Mouse (Mus musculus) liver, postnatal 0 days (tissue): ENCODE results near the gene Coro2b. TPM values are rescaled to one million over a fixed set of nuclear protein-coding genes. Genes with fewer than 3 reads are reported as not detected.

Experiments
- ATAC-seq: fragments of 200-750 bp; cut with Nextera tagmentation; 2 replicates; pipeline ENCODE4 v1.8.0; 2017; ENCODE audit warnings: mild to moderate bottlenecking, moderate library complexity
- DNase-seq: peaks from one replicate; pipeline ENCODE4 v3.0.0-alpha.2; 2016
- H3K27ac ChIP-seq: fragments of 300-500 bp; sonication (generic); 2 replicates; pipeline ENCODE4 v1.5.1; 2014; ENCODE audit warnings: antibody characterized with exemption, moderate library complexity, mild to moderate bottlenecking, low read depth
- H3K27me3 ChIP-seq: fragments of 300-500 bp; sonication (generic); 2 replicates; pipeline ENCODE4 v1.6.1; 2014; ENCODE audit warnings: low read length, control low read depth, mixed read lengths; ENCODE audit not compliant: insufficient read depth
- H3K36me3 ChIP-seq: fragments of 300-500 bp; sonication (generic); replicated peaks from 2 replicates; pipeline ENCODE4 v1.6.1; 2014; ENCODE audit warnings: mild to moderate bottlenecking, control low read depth, low read length, moderate library complexity, mixed read lengths; ENCODE audit not compliant: insufficient read depth
- H3K4me1 ChIP-seq: fragments of 300-500 bp; sonication (generic); 2 replicates; pipeline ENCODE4 v1.6.1; 2014; ENCODE audit warnings: antibody characterized with exemption, mild to moderate bottlenecking, control low read depth; ENCODE audit not compliant: insufficient read depth
- H3K4me2 ChIP-seq: fragments of 300-500 bp; sonication (generic); 2 replicates; pipeline ENCODE4 v1.6.1; 2014; ENCODE audit warnings: low read depth, mild to moderate bottlenecking, low read length, moderate library complexity, mixed read lengths
- H3K4me3 ChIP-seq: fragments of 300-500 bp; sonication (generic); 2 replicates; pipeline ENCODE4 v1.5.1; 2014; ENCODE audit warnings: low read depth, low read length
- H3K9ac ChIP-seq: fragments of 300-500 bp; sonication (generic); replicated peaks from 2 replicates; pipeline ENCODE4 v1.6.1; 2014; ENCODE audit warnings: mild to moderate bottlenecking, moderate library complexity
- H3K9me3 ChIP-seq: fragments of 300-500 bp; sonication (generic); 2 replicates; pipeline ENCODE4 v1.6.1; 2016; ENCODE audit warnings: mild to moderate bottlenecking, control low read depth, low read length, mixed read lengths
- CTCF ChIP-seq: sonication (generic); IDR thresholded peaks from 2 replicates; pipeline ENCODE4 v1.5.1; 2016; ENCODE audit warnings: antibody characterized with exemption, low read depth
- EP300 ChIP-seq: IDR thresholded peaks from 2 replicates; pipeline ENCODE4 v1.6.1; 2016; ENCODE audit warnings: antibody characterized with exemption, low read depth, mild to moderate bottlenecking
- WGBS: fragments of 180-500 bp; shearing (Covaris S2); extraction: QIAGEN DNeasy Blood & Tissue Kit; methylation state at CpG from one replicate; pipeline ENCODE4 v1.1.7; 2014; ENCODE audit not compliant: insufficient replicate concordance; 5-methylcytosine and 5-hydroxymethylcytosine counted together
- polyA plus RNA-seq: library from polyadenylated mRNA; unstranded; fragments of >200 nt; fragmentation: Nextera tagmentation; extraction: Ambion mirVana; gene quantifications from 2 replicates; pipeline ENCODE4 v1.2.1, GENCODE M21; 2015

The Coro2b gene
- polyA plus RNA-seq, 1 experiment from 2014 or later: 0.87 TPM

DNA sequence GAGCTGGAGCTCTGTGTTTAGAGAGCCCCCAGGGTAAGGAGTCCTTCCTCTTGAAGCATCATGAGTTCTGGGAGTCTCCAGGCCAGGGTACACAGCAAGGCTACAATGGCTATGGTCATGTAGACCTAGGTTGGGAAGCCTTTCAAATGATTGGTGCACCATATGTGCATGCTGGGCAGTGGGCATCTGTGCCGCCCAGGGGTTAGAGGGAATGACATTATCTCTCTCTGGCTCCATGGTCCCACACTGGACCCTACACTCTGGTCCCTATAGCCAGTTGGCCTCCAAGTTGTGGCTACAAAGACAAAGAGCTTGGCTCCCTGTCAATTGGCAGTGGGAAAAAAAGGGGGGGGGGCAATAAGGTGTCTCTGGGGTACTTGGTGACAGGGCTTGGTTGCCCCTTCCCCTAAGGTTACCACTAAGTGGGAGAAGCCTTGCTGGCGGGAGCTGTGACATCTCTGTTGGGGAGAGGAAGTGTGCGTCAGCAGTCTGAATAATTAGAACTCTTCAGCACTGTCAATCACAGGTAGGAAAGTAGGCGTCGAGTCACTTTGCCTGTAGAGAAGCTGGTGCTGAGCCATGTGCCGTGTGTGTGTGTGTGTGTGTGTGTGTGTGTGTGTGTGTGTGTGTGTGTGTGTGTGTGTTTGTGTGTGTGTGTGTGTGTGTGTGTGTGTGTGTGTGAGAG lies 44.4 kb downstream of the Coro2b start:
- no peak overlapping the region for H3K9ac ChIP-seq
- no peak for TF ChIP-seq CTCF
- no peak for TF ChIP-seq EP300
- DNase-seq (no peak), ATAC-seq (no peak)
- no peaks in the 10 kb centered on the region for H3K36me3 ChIP-seq
- H3K4me3 ChIP-seq: no peak overlapping the region
- WGBS: 50% methylated on average over 6 of the region's 6 CpGs
- no peak overlapping the region for H3K4me2 ChIP-seq
- H3K27ac ChIP-seq: no peak overlapping the region
- H3K27me3 ChIP-seq: no peaks in the 10 kb centered on the region
- H3K4me1 ChIP-seq: no peaks in the 10 kb centered on the region
- no peaks in the 10 kb centered on the region for H3K9me3 ChIP-seq

DNA sequence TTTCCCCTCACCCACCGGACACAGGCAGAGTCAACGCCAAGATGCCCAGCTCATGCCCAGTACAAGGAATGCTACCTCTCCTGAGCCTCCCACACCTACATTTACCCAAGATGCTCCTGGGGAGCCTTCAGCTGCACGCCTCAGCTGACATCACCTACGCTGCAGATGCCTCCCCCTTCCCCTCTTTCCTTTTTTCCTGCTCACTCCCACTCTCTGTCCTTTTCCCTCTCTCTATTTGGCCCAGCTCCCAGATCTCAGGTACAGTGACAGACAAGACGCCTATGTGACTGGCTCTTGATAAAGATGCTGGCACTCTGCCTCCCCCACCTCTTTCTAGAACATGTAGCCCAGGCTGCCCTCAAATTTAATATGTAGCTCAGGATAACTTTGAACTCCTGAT lies 45.2 kb downstream of the Coro2b start:
- TF ChIP-seq CTCF: no peak
- TF ChIP-seq EP300: no peak
- 66% methylated on average over 5 of the region's 5 CpGs for WGBS
- Histone ChIP-seq H3K9ac (no peak overlapping the region), H3K4me2 (no peak overlapping the region), H3K27me3 (no peaks in the 10 kb centered on the region), H3K9me3 (no peaks in the 10 kb centered on the region), H3K4me3 (no peak overlapping the region), H3K4me1 (no peaks in the 10 kb centered on the region), H3K27ac (no peak overlapping the region), H3K36me3 (no peaks in the 10 kb centered on the region)
- ATAC-seq (no peak), DNase-seq (no peak)

DNA sequence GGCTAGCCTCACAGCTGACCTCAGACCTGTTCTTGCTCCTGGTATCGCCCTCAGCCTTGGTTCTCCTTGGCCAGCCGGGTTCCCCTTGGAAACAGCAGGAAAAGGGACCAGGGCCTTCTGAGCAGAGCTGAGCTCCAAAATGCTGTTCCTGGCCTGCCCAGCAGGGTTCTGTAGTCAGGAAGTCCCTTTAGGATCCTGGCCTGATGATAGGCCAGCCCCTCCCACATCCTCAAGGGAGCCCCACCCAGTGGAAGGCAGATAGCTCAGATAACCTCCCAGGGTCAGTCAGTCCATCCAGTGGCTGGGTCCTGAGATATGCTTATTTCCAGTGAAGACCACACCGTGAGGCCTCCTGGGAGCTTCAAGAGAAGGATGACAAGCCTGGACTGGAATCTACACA lies 45.7 kb downstream of the Coro2b start:
- no peak overlapping the region for H3K9ac ChIP-seq
- H3K4me2 ChIP-seq: no peak overlapping the region
- no peak overlapping the region for H3K4me3 ChIP-seq
- DNase-seq (peak; percentile 24), ATAC-seq (peak; percentile 38; the same call in 1 of the 2 replicates)
- no peak overlapping the region for H3K27ac ChIP-seq
- no peaks in the 10 kb centered on the region for H3K27me3 ChIP-seq
- TF ChIP-seq EP300 (no peak), CTCF (peak; percentile 39)
- 62% methylated on average over 3 of the region's 3 CpGs for WGBS
- no peaks in the 10 kb centered on the region for H3K36me3 ChIP-seq
- H3K9me3 ChIP-seq: no peaks in the 10 kb centered on the region
- H3K4me1 ChIP-seq: no peaks in the 10 kb centered on the region

DNA sequence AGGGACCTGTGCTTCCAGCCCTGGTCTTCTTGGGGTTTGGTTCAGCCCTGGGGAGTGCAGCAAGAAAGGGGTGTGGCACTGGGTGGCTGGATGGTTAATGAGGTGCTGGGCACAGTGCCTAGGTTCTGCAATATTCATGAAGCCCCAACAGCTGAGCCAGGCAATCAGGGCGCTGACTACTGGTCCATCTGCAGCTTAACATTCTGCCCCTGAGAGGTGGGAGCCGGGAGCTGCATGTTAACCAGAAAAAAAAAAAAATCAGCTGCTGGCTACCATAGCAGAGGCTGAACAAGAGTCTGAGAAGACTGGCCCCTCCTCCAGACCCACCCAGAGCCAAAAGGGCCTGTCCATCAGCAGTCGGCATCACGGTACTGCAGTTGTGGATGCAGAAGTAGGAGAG lies 52.7 kb downstream of the Coro2b start:
- Histone ChIP-seq H3K4me2 (no peak overlapping the region), H3K4me1 (no peaks in the 10 kb centered on the region), H3K9ac (no peak overlapping the region), H3K9me3 (no peaks in the 10 kb centered on the region), H3K27ac (no peak overlapping the region), H3K27me3 (no peaks in the 10 kb centered on the region), H3K4me3 (no peak overlapping the region), H3K36me3 (no peaks in the 10 kb centered on the region)
- ATAC-seq: no peak
- no peak for DNase-seq
- no peak for TF ChIP-seq CTCF
- no peak for TF ChIP-seq EP300
- WGBS: 63% methylated on average over 4 of the region's 4 CpGs

DNA sequence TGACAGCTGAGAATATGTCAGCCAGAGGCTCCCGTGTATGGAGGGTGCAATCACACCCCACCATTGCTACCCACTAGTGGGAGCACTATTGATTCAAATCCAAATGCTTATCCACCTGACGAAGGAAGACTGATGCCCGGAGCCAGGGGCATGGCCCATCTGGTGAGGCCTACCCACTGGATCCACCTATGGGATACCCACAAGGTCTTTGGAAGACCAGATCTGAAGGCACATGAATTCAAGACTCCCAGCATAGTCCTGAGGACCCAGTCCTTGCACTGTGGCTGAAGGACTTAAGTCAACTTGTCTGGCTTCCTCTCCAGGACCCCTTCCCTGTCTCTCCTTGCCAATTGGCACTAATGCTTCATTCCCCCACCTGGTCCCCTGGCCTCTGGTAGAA lies 54.1 kb downstream of the Coro2b start:
- Histone ChIP-seq H3K9me3 (no peaks in the 10 kb centered on the region), H3K36me3 (no peaks in the 10 kb centered on the region), H3K4me3 (no peak overlapping the region), H3K9ac (no peak overlapping the region), H3K4me2 (no peak overlapping the region), H3K27me3 (no peaks in the 10 kb centered on the region), H3K4me1 (no peaks in the 10 kb centered on the region), H3K27ac (no peak overlapping the region)
- WGBS: 56% methylated on average over 3 of the region's 3 CpGs
- DNase-seq (no peak), ATAC-seq (no peak)
- TF ChIP-seq CTCF: no peak
- no peak for TF ChIP-seq EP300

DNA sequence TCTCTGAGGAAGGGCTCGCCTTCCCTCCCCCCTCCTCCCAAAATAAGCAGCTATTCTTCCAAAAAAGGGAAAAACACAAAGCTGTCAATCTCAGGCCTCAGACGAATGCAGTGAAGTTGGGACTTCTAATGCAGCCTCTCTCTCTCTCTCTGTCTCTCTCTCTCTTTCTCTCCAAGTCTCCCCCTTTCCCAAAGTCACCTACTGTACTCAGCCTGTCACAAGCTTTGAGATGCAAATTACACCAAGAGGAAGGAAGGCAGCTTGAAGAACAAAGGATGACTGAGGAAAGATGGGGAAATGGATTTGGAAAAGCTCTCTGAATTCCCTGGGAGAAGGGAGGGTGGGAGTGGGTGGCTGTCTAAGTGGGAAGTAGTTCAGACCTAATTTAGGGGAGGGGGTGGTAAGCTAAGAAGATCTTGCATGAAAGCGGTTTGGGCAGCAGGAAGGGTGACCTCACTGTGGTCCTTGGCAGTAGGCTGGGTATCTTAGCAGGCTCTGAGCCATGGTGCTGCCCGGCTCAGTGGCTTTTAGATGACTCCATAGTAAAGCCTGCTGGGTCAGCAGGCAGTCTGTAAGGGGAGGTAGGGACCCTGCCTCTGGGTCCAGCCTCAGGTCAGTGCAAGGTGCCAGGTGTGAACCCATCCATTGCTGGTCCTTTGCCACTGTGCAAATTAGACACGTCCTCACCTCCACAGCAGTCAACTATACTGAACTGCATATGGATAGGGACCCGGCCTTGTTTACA lies 55.8 kb downstream of the Coro2b start:
- Histone ChIP-seq H3K4me2 (no peak overlapping the region), H3K9ac (no peak overlapping the region), H3K36me3 (no peaks in the 10 kb centered on the region), H3K4me3 (no peak overlapping the region), H3K27me3 (no peaks in the 10 kb centered on the region), H3K4me1 (no peaks in the 10 kb centered on the region), H3K9me3 (no peaks in the 10 kb centered on the region), H3K27ac (no peak overlapping the region)
- DNase-seq: no peak
- TF ChIP-seq EP300 (no peak), CTCF (no peak)
- no peak for ATAC-seq
- WGBS: 59% methylated on average over 6 of the region's 6 CpGs
